In the genomic region with DNA sequence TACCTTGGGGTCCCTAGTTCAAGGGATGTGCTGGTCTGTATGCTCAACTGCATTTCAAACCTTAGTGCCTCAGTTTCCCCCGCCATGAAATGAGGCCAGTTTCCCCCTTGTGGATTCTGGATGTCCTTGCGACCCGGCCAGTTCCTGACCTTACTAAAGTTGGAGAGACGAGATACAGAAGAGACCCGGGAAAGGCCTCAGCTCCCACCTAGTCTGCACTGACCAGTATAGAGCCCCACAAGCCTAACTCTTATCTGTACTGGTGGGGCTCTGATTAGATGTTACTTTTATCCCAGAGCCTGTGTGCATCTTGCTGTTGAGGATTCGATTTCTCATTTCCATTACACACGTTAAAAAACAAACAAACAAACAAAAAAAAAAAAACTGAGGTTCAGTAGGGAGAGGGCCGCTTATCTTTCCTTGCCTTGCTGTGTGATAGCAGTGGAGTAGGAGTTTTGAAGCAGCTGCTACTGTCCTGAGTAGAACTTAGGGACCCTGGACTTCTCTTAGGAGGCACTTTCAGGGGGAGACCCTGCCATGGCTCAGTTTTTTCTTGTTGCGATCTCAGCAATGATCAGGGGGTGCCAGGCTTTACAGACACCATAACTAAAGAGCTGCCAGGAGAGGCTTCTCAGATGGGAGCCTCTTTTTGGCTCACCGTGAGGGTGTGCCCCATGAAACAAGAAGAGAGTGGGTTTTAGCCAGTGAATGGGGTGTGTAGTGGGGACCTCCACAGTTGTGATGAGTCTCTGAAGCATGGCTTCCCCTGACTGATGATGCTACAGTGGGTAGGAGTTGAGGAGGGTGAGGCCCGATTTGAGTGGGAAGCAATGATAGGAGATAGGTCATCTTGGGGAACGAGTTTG, we compare ENCODE assay signal across 8 mouse cellular contexts. TPM values are rescaled to one million over a fixed set of nuclear protein-coding genes. Genes with fewer than 3 reads are reported as not detected.
A peak's percentile ranks its signal among the peaks of the same experiment; 100 is the strongest.
DNase-seq lines count a peak whose midpoint lies in the region; ATAC-seq and TF ChIP-seq lines count a peak whose summit lies in the region.

No protein-coding gene starts in this region.

- H3K27ac ChIP-seq in lung, embryonic 16.5 days (ENCODE audit: low read length) = peak overlapping the region; percentile 96; the same call in 1 of the 2 replicates
- H3K27ac ChIP-seq in forebrain, embryonic 10.5 days = peak overlapping the region; percentile 98
- no peak overlapping the region for H3K27ac ChIP-seq in intestine, postnatal 0 days (ENCODE audit: low read depth, low read length)
- peak overlapping the region; percentile 91 for H3K27ac ChIP-seq in midbrain, embryonic 14.5 days (replicated peaks; ENCODE audit: low read depth, low read length)

- 0 out of 2 replicates have a peak, but pooled peaks cover 2% of the 10 kb centered on the region for H3K36me3 ChIP-seq in lung, embryonic 16.5 days (ENCODE audit: control insufficient read depth, insufficient read depth, low read length)
- peaks cover 41% of the 10 kb centered on the region for H3K36me3 ChIP-seq in forebrain, embryonic 10.5 days (replicated peaks)
- peaks cover 11% of the 10 kb centered on the region; the same call in 1 of the 2 replicates for H3K36me3 ChIP-seq in intestine, postnatal 0 days (ENCODE audit: control insufficient read depth, insufficient read depth)
- H3K36me3 ChIP-seq in midbrain, embryonic 14.5 days (ENCODE audit: control insufficient read depth, insufficient read depth, low read length) = peaks cover 14% of the 10 kb centered on the region

- peak; percentile 2 for DNase-seq in adrenal gland, postnatal 10 days
- no peak for DNase-seq in adrenal gland, postnatal 36 days
- DNase-seq in lung, postnatal 36 days = no peak
- DNase-seq in forebrain, embryonic 10.5 days (ENCODE audit: extremely low spot score, low spot score) = peak; percentile 12
- DNase-seq in midbrain, embryonic 14.5 days = no peak

- TF ChIP-seq CTCF in intestine, postnatal 0 days (IDR thresholded peaks at IDR 0.05; ENCODE audit: low read depth) = no peak

- peaks cover 19% of the 10 kb centered on the region for H3K4me1 ChIP-seq in lung, embryonic 16.5 days (replicated peaks; ENCODE audit: control insufficient read depth, insufficient read depth, low read length)
- peaks cover 55% of the 10 kb centered on the region for H3K4me1 ChIP-seq in forebrain, embryonic 10.5 days
- peaks cover 10% of the 10 kb centered on the region for H3K4me1 ChIP-seq in intestine, postnatal 0 days (replicated peaks; ENCODE audit: control insufficient read depth, insufficient read depth, low read length)
- H3K4me1 ChIP-seq in midbrain, embryonic 14.5 days (ENCODE audit: control insufficient read depth, insufficient read depth, low read length) = peaks cover 37% of the 10 kb centered on the region

- H3K9ac ChIP-seq in lung, embryonic 16.5 days (ENCODE audit: low read length) = peak overlapping the region; percentile 84
- peak overlapping the region; percentile 87 for H3K9ac ChIP-seq in intestine, postnatal 0 days (ENCODE audit: low read depth, low read length)
- peak overlapping the region; percentile 90 for H3K9ac ChIP-seq in midbrain, embryonic 14.5 days (replicated peaks; ENCODE audit: low read length)

- no peaks in the 10 kb centered on the region for H3K27me3 ChIP-seq in lung, embryonic 16.5 days (ENCODE audit: control insufficient read depth, insufficient read depth, low read depth, low read length)
- no peaks in the 10 kb centered on the region for H3K27me3 ChIP-seq in forebrain, embryonic 10.5 days (ENCODE audit: poor library complexity, severe bottlenecking)
- H3K27me3 ChIP-seq in intestine, postnatal 0 days (replicated peaks; ENCODE audit: control insufficient read depth, insufficient read depth, low read length) = no peaks in the 10 kb centered on the region
- H3K27me3 ChIP-seq in midbrain, embryonic 14.5 days (ENCODE audit: control insufficient read depth, insufficient read depth, low read length) = no peaks in the 10 kb centered on the region

- peak overlapping the region; percentile 84 for H3K4me2 ChIP-seq in lung, embryonic 16.5 days (ENCODE audit: low read depth, low read length)
- peak overlapping the region; percentile 83 for H3K4me2 ChIP-seq in intestine, postnatal 0 days (replicated peaks; ENCODE audit: low read depth)
- H3K4me2 ChIP-seq in midbrain, embryonic 14.5 days (ENCODE audit: low read length) = peak overlapping the region; percentile 95

- WGBS in lung, embryonic 16.5 days = 20% methylated on average over 12 of the region's 12 CpGs
- 34% methylated on average over 12 of the region's 12 CpGs for WGBS in forebrain, embryonic 10.5 days
- 24% methylated on average over 12 of the region's 12 CpGs for WGBS in intestine, postnatal 0 days
- whole genome bisulfite sequencing in midbrain, embryonic 14.5 days = 20% methylated on average over 12 of the region's 12 CpGs

- peak overlapping the region; percentile 72 for H3K4me3 ChIP-seq in lung, embryonic 16.5 days (ENCODE audit: low read length)
- peak overlapping the region; percentile 92 for H3K4me3 ChIP-seq in forebrain, embryonic 10.5 days
- H3K4me3 ChIP-seq in intestine, postnatal 0 days (ENCODE audit: low read depth, low read length) = peak overlapping the region; percentile 92
- H3K4me3 ChIP-seq in midbrain, embryonic 14.5 days (replicated peaks; ENCODE audit: low read depth, low read length) = peak overlapping the region; percentile 86

- no peaks in the 10 kb centered on the region for H3K9me3 ChIP-seq in lung, embryonic 16.5 days (ENCODE audit: control insufficient read depth, low read length)
- H3K9me3 ChIP-seq in forebrain, embryonic 10.5 days = no peaks in the 10 kb centered on the region
- H3K9me3 ChIP-seq in intestine, postnatal 0 days (ENCODE audit: control insufficient read depth) = no peaks in the 10 kb centered on the region
- H3K9me3 ChIP-seq in midbrain, embryonic 14.5 days (ENCODE audit: control insufficient read depth, low read length) = no peaks in the 10 kb centered on the region

- no peak for ATAC-seq in lung, embryonic 16.5 days (ENCODE audit: low read depth)
- no peak for ATAC-seq in intestine, postnatal 0 days
- no peak for ATAC-seq in midbrain, embryonic 14.5 days (ENCODE audit: low FRiP score, low TSS enrichment)
- ATAC-seq in granulocyte monocyte progenitor cell, adult 5-6 weeks (replicated peaks; ENCODE audit: poor library complexity, severe bottlenecking) = no peak

RNA-seq across cellular contexts. Expression of a gene that starts 1.0 kb away (rescaled TPM):
- total RNA-seq in adrenal gland, postnatal 10 days (2021) = 10 to 100 TPM; 23.0 to 30.4 TPM
- 10 to 100 TPM; 23.6 to 24.7 TPM for total RNA-seq in adrenal gland, postnatal 36 days (2021)
- 51.3 TPM in 2 replicates for polyA plus RNA-seq in lung, embryonic 16.5 days (2015; fragmentation: Nextera tagmentation; extraction: Ambion mirVana)
- polyA plus RNA-seq in forebrain, embryonic 10.5 days (2016; fragmentation: Nextera tagmentation; extraction: Ambion mirVana) = 144 and 148 TPM in 2 replicates
- 8.6 and 9.1 TPM in 2 replicates for polyA plus RNA-seq in intestine, postnatal 0 days (2015; fragmentation: Nextera tagmentation; extraction: Ambion mirVana)
- polyA plus RNA-seq in midbrain, embryonic 14.5 days (2014; fragmentation: Nextera tagmentation; extraction: Ambion mirVana) = 49.6 and 63.8 TPM in 2 replicates
- total RNA-seq in granulocyte monocyte progenitor cell, adult 5-6 weeks (2014; fragmentation: Nextera tagmentation) = 11.2 and 11.8 TPM in 2 replicates
- total RNA-seq in granulocyte monocyte progenitor cell, adult 5-6 weeks (2017) = 3.2 TPM in 2 replicates

RNA-seq across cellular contexts. Expression of a gene that starts 26.5 kb away (rescaled TPM):
- total RNA-seq in adrenal gland, postnatal 10 days (2021) = 100 to 1,000 TPM; 105 to 118 TPM
- 100 to 1,000 TPM; 137 to 162 TPM for total RNA-seq in adrenal gland, postnatal 36 days (2021)
- polyA plus RNA-seq in lung, embryonic 16.5 days (2015; fragmentation: Nextera tagmentation; extraction: Ambion mirVana) = 90.8 and 98.7 TPM in 2 replicates
- polyA plus RNA-seq in forebrain, embryonic 10.5 days (2016; fragmentation: Nextera tagmentation; extraction: Ambion mirVana) = 77.6 and 84.1 TPM in 2 replicates
- polyA plus RNA-seq in intestine, postnatal 0 days (2015; fragmentation: Nextera tagmentation; extraction: Ambion mirVana) = 47.4 and 48.9 TPM in 2 replicates
- 51.5 and 63.8 TPM in 2 replicates for polyA plus RNA-seq in midbrain, embryonic 14.5 days (2014; fragmentation: Nextera tagmentation; extraction: Ambion mirVana)
- 50.5 and 55.7 TPM in 2 replicates for total RNA-seq in granulocyte monocyte progenitor cell, adult 5-6 weeks (2014; fragmentation: Nextera tagmentation)
- total RNA-seq in granulocyte monocyte progenitor cell, adult 5-6 weeks (2017) = 135 and 142 TPM in 2 replicates

RNA-seq across cellular contexts. Expression of a gene that starts 27.6 kb away (rescaled TPM):
- total RNA-seq in adrenal gland, postnatal 10 days (2021) = 10 to 100 TPM; 31.8 to 43.9 TPM
- 10 to 100 TPM; 27.7 to 38.1 TPM for total RNA-seq in adrenal gland, postnatal 36 days (2021)
- polyA plus RNA-seq in lung, embryonic 16.5 days (2015; fragmentation: Nextera tagmentation; extraction: Ambion mirVana) = 13.9 and 14.0 TPM in 2 replicates
- polyA plus RNA-seq in forebrain, embryonic 10.5 days (2016; fragmentation: Nextera tagmentation; extraction: Ambion mirVana) = 13.5 and 14.5 TPM in 2 replicates
- 7.3 and 8.3 TPM in 2 replicates for polyA plus RNA-seq in intestine, postnatal 0 days (2015; fragmentation: Nextera tagmentation; extraction: Ambion mirVana)
- polyA plus RNA-seq in midbrain, embryonic 14.5 days (2014; fragmentation: Nextera tagmentation; extraction: Ambion mirVana) = 20.4 and 22.6 TPM in 2 replicates
- 4.1 and 6.4 TPM in 2 replicates for total RNA-seq in granulocyte monocyte progenitor cell, adult 5-6 weeks (2014; fragmentation: Nextera tagmentation)
- 4.4 and 4.7 TPM in 2 replicates for total RNA-seq in granulocyte monocyte progenitor cell, adult 5-6 weeks (2017)

Comparison
In these comparisons a context has a peak if more than half of its experiments do, and no peak if none do; other contexts are left out.
1. DNase-seq: peak in adrenal gland, postnatal 10 days (single experiment) and forebrain, embryonic 10.5 days (single experiment); none in adrenal gland, postnatal 36 days (0 of 2), lung, postnatal 36 days (single experiment) and midbrain, embryonic 14.5 days (single experiment).
2. Peak in every context shown above with its lines, with median percentiles within 50 percentile points of each other: H3K4me2 ChIP-seq, H3K4me3 ChIP-seq and H3K9ac ChIP-seq.